Mouse (Mus musculus) fat pad, adult 2 months (tissue): ENCODE results near the gene Cldn5.

Source experiments
- DNase-seq: peaks from one replicate; pipeline ENCODE4 v3.0.0-alpha.2; 2011; ENCODE audit warnings: low read depth, low spot score; ENCODE audit errors: extremely low read depth

Cldn5 gene

GRCm38 (mm10) chr16:18776556-18777100 is at the start of gene Cldn5:
Gene Cldn5 (plus strand): TSS chr16:18776847.
- DNase-seq = no peak

- DNase-seq = no peak
Measured at GRCm38 (mm10) chr16:18727536-18728499, 48.8 kb upstream of the Cldn5 start.

GRCm38 (mm10) chr16:18729185-18729584 is 47.5 kb upstream of the Cldn5 start:
- no peak for DNase-seq

GRCm38 (mm10) chr16:18730640-18731039 is 46.0 kb upstream of the Cldn5 start:
- DNase-seq = no peak

GRCm38 (mm10) chr16:18733100-18733956 is 43.3 kb upstream of the Cldn5 start:
- no peak for DNase-seq

- no peak for DNase-seq
Measured at GRCm38 (mm10) chr16:18738303-18738702, 38.3 kb upstream of the Cldn5 start.

GRCm38 (mm10) chr16:18746268-18747122 is 30.2 kb upstream of the Cldn5 start:
- DNase-seq = peak; percentile 28

- DNase-seq = no peak
Measured at GRCm38 (mm10) chr16:18751101-18751500, 25.5 kb upstream of the Cldn5 start.

GRCm38 (mm10) chr16:18751885-18752499 is 24.7 kb upstream of the Cldn5 start:
- DNase-seq = no peak

- no peak for DNase-seq
Measured at GRCm38 (mm10) chr16:18761734-18762133, 14.9 kb upstream of the Cldn5 start.

- no peak for DNase-seq
Measured at GRCm38 (mm10) chr16:18762960-18763359, 13.7 kb upstream of the Cldn5 start.

GRCm38 (mm10) chr16:18766390-18766789 is 10.3 kb upstream of the Cldn5 start:
- DNase-seq = no peak

GRCm38 (mm10) chr16:18769501-18769900 is 7.1 kb upstream of the Cldn5 start:
- no peak for DNase-seq

- no peak for DNase-seq
Measured at GRCm38 (mm10) chr16:18773936-18774335, 2.7 kb upstream of the Cldn5 start.

GRCm38 (mm10) chr16:18775621-18776555 is 759 bp upstream of the Cldn5 start:
- DNase-seq = no peak

- DNase-seq = no peak
Measured at GRCm38 (mm10) chr16:18777101-18778080, 744 bp downstream of the Cldn5 start.

GRCm38 (mm10) chr16:18778461-18778860 is 1.8 kb downstream of the Cldn5 start:
- DNase-seq = no peak

GRCm38 (mm10) chr16:18781810-18782209 is 5.2 kb downstream of the Cldn5 start:
- no peak for DNase-seq
